Mouse (Mus musculus) ovary, adult 18-20 months (tissue): Measurements from ENCODE around the gene Sqor.

Source experiments
- DNase-seq: peaks from one replicate; pipeline ENCODE4 v3.0.0; 2022; ENCODE audit warnings: low spot score, mixed read lengths

The Sqor gene

GRCm38 (mm10) chr2:122765071-122765793, at the start of gene Sqor:
Gene Sqor, plus strand, starts transcription at chr2:122765237.
- DNase-seq, result peak; percentile 63

DNA sequence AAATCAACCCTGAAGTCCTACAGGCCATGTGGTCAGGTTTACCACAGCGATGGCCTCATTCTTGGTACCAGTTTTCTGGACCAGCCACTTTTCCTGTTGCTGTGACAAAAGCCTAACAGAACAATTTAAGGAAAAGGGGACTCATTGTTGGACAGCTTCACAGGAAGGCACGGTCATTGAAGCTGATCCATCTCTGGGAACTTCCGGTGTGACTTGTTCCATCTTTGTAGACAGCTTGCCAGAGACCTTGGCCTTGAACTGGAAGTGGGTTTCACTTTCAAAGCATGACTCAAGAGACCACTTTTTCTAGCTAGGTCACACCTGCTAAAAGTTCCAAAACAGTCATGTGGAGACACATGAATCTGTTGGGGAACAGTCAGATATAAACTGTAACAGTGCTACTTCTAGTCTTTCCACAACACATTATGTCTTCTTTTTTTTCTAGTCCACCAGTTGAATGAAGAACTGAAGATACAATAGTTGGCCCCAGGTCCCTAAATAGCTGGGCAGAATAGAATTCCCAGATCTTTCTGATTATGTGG, 48.7 kb upstream of the Sqor start:
- no peak for DNase-seq

GRCm38 (mm10) chr2:122719232-122719631, 45.8 kb upstream of the Sqor start:
- DNase-seq, result no peak

DNA sequence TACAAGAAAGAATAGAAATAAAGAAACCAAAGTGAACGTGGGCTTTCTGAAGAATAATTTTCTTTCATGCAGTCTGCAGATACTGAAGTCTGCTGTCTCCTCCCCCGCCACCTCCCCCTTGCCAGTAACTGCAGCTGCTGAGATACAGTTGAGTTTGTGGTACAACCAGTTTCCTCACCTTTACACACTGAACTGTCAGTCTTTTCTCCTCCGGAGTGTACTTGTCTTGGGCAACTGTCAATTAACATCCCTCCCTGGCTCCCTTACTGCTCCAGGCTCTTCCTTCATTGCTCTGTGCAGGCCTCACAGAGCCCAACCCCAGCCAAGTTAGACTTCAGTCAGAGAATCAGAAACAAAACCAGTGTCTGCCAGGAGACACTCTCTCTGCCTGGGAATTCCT, 44.5 kb upstream of the Sqor start:
- DNase-seq, result no peak

GRCm38 (mm10) chr2:122725604-122726003, 39.4 kb upstream of the Sqor start:
- DNase-seq, result no peak

DNA sequence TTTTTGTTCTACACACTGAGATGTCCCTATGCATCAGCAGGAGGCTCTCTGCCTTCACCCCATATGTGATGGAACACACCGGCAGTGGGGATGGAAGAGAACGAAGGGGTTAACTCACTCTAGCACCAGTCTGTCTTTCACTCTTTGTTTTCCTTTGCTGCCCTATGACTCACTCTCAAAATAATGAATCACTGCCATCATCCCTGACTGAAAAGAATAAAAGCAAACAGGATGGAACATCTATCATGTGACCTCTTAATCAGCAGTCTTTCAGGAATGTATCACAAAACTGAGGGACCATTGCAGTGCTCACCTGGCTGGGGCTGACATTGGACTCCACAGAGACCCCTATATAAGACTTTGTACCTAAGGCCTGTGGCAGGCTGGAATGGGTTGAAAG, 33.6 kb upstream of the Sqor start:
- no peak for DNase-seq

GRCm38 (mm10) chr2:122737894-122738830, 26.9 kb upstream of the Sqor start, which contains the start of gene Bloc1s6:
Gene Bloc1s6, plus strand, starts transcription at chr2:122738503.
- peak; percentile 80 for DNase-seq

- no peak for DNase-seq
These were observed 26.0 kb upstream of the Sqor start for GRCm38 (mm10) chr2:122739023-122739422.

DNA sequence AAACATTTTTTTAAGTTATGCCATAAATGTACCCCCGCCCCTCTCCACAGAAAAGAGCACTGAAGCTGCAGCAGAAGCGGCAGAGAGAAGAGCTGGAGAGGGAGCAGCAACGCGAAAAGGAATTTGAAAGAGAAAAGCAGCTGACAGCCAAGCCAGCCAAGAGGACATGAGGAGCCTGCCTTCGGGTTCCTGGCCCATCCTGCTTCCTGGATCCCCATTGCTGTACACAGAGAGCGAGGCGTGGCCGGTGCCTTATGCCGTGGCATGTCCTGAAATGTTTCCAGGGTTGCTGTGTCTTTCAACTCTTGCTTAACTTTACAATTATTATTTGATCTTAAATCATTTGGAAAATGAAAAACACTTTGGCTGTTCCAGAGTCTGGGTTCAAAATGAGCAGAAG, 18.6 kb upstream of the Sqor start:
- no peak for DNase-seq

DNA sequence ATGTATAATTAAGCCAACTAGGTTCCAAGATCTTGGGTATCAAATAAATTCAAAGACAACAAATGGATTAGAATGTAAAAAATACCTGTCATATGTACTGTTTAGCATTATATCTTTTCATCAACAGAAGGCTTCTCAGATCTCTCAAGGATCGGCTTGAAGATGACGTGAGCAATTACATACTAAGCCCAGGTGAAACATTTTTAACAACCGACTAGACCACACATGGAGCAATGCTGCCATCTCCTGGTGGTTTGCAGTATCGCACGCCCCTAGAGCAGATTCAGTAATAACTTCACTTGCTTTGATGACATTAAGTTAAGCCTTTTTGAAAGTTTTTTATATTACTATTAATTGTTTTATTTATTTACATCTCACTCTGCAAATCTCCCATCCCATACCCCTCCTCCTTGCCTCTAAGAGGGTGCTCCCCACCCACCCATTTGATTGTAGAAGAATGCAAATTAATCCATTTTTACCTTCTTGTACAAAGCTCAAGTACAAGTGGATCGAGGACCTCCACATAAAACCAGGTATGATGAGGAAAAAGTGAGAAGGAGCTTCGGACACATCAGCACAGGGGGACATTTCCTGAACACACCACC, 11.2 kb upstream of the Sqor start:
- no peak for DNase-seq

DNA sequence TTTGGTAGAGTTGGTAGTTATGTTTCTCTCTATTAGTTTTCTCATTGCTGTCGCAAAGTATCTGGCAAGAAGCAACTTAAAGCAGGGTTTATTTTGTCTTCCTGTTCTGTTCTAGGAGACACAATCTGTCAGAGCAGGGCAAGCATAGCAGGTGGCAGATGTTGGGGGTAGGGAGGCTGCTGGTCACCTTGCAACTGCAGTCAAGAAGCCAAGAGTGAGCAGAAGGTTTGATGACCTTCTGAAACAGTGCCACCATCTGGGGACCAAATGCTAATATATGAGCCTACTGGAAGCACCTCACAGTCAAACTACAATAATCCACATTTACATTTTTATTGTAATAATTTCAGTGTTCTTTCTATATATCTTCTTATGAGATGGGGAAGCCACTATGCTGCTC, 5.2 kb upstream of the Sqor start:
- DNase-seq, result no peak

- DNase-seq, result no peak
These were observed 2.0 kb upstream of the Sqor start for GRCm38 (mm10) chr2:122762991-122763390.

DNA sequence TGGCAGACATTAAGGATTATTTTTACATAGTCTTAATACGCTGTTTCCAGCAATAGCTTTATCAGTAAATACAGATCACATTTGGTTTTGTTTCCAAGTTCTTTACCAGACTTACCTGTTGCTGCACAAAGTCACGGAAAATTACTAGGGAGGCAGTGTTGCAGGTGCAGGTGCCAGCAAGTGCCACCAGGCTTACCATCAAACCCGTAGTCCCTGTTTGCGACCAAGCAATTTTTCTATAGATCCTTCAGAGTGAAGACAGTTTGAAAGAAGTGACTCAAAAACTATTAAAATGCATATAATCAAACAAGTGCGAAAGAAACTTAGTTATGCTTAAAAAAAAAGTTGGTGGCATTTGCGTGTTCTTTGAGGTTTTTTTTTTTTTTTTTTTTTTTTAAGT, 511 bp upstream of the Sqor start:
- no peak for DNase-seq

GRCm38 (mm10) chr2:122765794-122766145, 733 bp downstream of the Sqor start:
- DNase-seq, result no peak

- DNase-seq, result no peak
These were observed 6.0 kb downstream of the Sqor start for GRCm38 (mm10) chr2:122771002-122771401.

DNA sequence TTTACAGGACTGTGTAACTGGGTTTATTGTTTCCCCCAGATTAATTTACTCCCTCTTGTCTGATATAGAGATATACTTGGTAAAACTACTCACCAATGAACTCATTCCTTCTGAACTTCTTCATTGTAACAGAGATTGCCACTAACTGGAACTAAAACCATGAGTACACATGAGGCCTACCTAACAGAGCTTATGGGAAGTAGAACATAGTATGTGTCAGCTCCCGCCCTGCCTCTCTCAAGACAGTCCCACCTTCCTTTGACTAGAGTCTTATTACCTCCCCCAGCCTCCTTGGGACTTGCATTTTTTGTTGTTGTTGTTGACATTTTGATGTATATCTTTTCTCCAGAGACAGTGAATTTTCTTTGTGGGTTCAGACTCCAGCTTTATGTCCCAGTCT, 7.9 kb downstream of the Sqor start:
- DNase-seq, result no peak

GRCm38 (mm10) chr2:122775491-122775890, 10.5 kb downstream of the Sqor start:
- no peak for DNase-seq

GRCm38 (mm10) chr2:122776823-122777222, 11.8 kb downstream of the Sqor start:
- DNase-seq, result no peak

- DNase-seq, result no peak
These were observed 14.9 kb downstream of the Sqor start for GRCm38 (mm10) chr2:122779967-122780366.

DNA sequence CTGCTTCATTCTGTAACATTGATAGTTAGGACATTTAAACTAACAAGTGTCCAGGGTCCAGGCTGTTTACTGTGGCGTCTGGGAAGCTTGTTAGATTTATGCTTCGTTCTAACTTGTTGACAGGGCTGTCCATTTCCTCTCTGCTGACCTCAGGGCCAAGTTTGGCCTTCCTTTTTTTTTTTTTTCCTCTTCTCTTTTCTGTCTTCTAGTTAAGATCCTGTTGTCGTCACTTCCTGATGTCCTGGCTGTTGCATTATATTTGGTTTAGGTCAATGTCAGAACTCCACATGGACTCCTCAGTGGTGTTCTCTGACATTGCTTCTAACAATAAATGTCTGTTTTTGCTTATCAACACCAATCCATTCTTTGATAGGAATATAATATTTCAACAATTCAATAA, 15.4 kb downstream of the Sqor start:
- DNase-seq, result no peak

DNA sequence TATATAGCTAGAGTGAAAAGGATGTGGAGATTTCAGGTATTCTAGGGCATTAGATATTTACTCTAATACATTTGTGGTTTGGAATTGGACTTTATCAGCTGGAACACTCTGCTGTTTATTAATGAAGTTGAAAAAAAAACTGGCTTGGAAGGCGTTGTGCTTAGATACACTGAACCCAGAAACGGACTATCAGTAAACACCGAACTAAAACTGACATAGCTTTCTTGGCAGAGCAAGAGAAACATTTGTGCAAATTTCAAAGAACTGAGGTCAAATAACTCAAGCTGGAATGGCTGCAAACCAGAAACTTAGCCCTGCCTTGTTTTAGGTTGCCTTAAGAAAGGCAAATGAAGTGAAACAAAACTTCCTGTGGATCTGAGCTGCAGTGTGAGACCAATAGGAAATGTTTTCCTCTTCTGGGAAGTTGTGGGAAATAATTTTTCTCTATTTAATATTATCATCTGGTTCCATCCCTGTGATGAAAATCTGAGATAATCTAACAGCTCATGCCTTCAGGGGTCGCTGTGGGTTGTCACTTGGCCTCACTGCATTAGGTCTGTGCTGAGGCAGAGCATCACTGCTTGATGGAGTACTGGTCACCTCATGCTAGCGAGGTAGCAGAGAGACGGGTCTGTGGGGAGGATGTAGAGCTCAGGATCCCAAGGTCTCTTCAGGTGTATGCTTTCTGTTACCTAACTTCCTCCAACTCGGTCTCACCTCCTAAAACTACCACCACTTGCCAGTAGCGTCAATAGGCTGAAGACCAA, 16.7 kb downstream of the Sqor start:
- DNase-seq, result no peak

GRCm38 (mm10) chr2:122783730-122784129, 18.7 kb downstream of the Sqor start:
- DNase-seq, result no peak
